Mouse (Mus musculus): Measurements from ENCODE around the gene Napa. TPM values are rescaled to one million over a fixed set of nuclear protein-coding genes. Genes with fewer than 3 reads are reported as not detected.
A peak's percentile ranks its signal among the peaks of the same experiment; 100 is the strongest.

The Napa gene
- polyA plus RNA-seq, 1 experiment from 2014 or later = 177 TPM

DNA sequence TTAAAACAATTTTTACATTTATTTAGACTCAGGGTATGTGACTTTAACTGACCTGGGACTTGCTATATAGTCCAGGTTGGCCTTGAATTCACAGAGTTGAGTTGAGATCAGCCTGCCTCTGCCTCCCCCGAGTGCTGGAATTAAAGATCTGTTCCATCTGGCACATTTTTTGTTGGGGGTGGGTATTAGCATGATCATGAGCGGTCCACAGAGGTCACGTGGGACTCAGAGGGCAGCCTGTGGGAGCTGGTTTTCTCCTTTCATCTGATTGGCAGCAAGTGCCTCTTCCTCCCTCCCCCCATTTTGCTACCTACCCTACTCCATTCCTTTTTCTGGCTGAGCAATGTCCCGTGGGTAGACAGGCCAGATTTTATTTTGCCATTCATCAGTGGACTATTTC lies 17.7 kb upstream of the Napa start:
- no peak overlapping the region for H3K4me2 ChIP-seq (replicated peaks; ENCODE audit: low read depth, low read length)
- no peaks in the 10 kb centered on the region for H3K9me3 ChIP-seq (ENCODE audit: control insufficient read depth, low read length)
- WGBS = 68% methylated on average over 4 of the region's 4 CpGs
- no peak overlapping the region for H3K4me3 ChIP-seq (ENCODE audit: low read depth, low read length)
- no peaks in the 10 kb centered on the region for H3K27me3 ChIP-seq (ENCODE audit: control insufficient read depth, insufficient read depth, low read length)
- no peak overlapping the region for H3K9ac ChIP-seq (ENCODE audit: low read depth, low read length)
- ATAC-seq (ENCODE audit: low FRiP score) (no peak), DNase-seq (ENCODE audit: low spot score) (no peak)
- no peak overlapping the region for H3K27ac ChIP-seq (ENCODE audit: low read depth, low read length)
- no peaks in the 10 kb centered on the region for H3K36me3 ChIP-seq (ENCODE audit: control insufficient read depth, insufficient read depth, low read length)
- H3K4me1 ChIP-seq (replicated peaks; ENCODE audit: control insufficient read depth, insufficient read depth, low read length) = no peaks in the 10 kb centered on the region

DNA sequence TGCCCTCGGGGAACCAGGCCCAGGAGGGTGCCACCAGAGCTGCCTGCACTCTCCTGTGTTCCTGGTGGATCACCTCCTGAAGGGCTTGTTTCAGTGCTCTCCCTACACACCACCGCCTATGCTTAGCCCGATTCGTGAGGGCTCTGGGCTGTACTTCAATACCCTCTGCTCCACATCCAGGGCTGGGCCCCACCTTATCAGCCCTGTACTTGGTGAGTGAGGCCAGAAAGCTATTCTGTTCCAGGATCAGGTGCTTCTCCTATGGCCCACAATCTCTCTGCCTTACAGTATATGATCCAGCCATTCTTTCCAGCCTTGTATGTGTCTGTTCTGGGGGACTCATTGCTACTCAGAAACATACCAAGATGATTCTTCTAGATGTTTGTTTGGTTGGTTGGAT lies 14.9 kb upstream of the Napa start:
- no peak overlapping the region for H3K27ac ChIP-seq (ENCODE audit: low read depth, low read length)
- ATAC-seq (ENCODE audit: low FRiP score) (no peak), DNase-seq (ENCODE audit: low spot score) (no peak)
- no peaks in the 10 kb centered on the region for H3K27me3 ChIP-seq (ENCODE audit: control insufficient read depth, insufficient read depth, low read length)
- no peak overlapping the region for H3K4me2 ChIP-seq (replicated peaks; ENCODE audit: low read depth, low read length)
- no peak overlapping the region for H3K9ac ChIP-seq (ENCODE audit: low read depth, low read length)
- WGBS = 58% methylated on average over 4 of the region's 4 CpGs
- H3K4me1 ChIP-seq (replicated peaks; ENCODE audit: control insufficient read depth, insufficient read depth, low read length) = no peaks in the 10 kb centered on the region
- no peaks in the 10 kb centered on the region for H3K9me3 ChIP-seq (ENCODE audit: control insufficient read depth, low read length)
- H3K36me3 ChIP-seq (ENCODE audit: control insufficient read depth, insufficient read depth, low read length) = no peaks in the 10 kb centered on the region
- no peak overlapping the region for H3K4me3 ChIP-seq (ENCODE audit: low read depth, low read length)

DNA sequence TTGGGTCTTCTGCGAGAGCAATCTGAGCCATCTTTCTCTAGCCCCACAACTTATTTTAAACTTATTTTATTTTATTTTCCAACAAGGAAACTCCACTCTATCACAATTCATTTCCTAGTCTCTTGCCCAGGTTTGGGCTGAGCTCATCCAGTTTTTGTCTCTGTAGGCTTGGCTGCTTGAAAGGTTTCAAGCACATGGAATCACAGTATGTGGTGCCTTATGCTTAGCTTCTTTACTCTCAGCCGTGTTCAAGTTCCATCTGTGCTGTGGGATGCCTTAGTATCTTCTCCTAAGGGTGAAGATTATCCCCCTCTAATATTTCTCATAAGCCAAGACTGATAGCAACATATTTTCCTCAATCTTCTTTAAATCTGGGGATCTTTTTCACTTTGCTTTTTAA lies 10.7 kb upstream of the Napa start:
- Histone ChIP-seq H3K36me3 (ENCODE audit: control insufficient read depth, insufficient read depth, low read length) (no peaks in the 10 kb centered on the region), H3K9me3 (ENCODE audit: control insufficient read depth, low read length) (no peaks in the 10 kb centered on the region), H3K4me1 (replicated peaks; ENCODE audit: control insufficient read depth, insufficient read depth, low read length) (no peaks in the 10 kb centered on the region), H3K27ac (ENCODE audit: low read depth, low read length) (no peak overlapping the region), H3K9ac (ENCODE audit: low read depth, low read length) (no peak overlapping the region), H3K4me2 (replicated peaks; ENCODE audit: low read depth, low read length) (no peak overlapping the region), H3K4me3 (ENCODE audit: low read depth, low read length) (no peak overlapping the region), H3K27me3 (ENCODE audit: control insufficient read depth, insufficient read depth, low read length) (no peaks in the 10 kb centered on the region)
- ATAC-seq (ENCODE audit: low FRiP score) = no peak
- no peak for DNase-seq (ENCODE audit: low spot score)
- 77% methylated on average over 2 of the region's 2 CpGs for WGBS

DNA sequence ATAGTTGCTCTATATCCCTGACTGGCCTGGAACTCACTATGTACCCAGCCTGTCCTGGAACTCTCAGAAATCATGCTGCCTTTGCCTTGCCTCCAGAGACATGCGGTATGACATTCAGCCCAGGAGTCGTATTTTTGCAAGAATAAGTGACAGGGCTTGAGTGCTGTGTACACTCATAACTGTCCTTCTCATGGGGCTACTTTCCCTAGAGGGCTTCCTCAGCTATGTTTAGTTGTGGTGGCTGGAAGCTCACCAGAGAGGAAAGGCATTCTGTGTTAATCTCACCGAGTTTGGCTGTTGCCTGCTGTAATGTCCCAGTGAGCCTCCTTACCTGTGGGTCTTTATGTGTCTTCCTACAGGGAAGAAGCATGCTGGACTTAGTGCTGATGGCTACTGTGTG lies 3.7 kb upstream of the Napa start:
- Histone ChIP-seq H3K9ac (ENCODE audit: low read depth, low read length) (no peak overlapping the region), H3K27ac (ENCODE audit: low read depth, low read length) (no peak overlapping the region), H3K27me3 (ENCODE audit: control insufficient read depth, insufficient read depth, low read length) (no peaks in the 10 kb centered on the region), H3K4me1 (replicated peaks; ENCODE audit: control insufficient read depth, insufficient read depth, low read length) (peaks cover 6% of the 10 kb centered on the region), H3K4me3 (ENCODE audit: low read depth, low read length) (no peak overlapping the region), H3K36me3 (ENCODE audit: control insufficient read depth, insufficient read depth, low read length) (no peaks in the 10 kb centered on the region), H3K9me3 (ENCODE audit: control insufficient read depth, low read length) (no peaks in the 10 kb centered on the region), H3K4me2 (replicated peaks; ENCODE audit: low read depth, low read length) (no peak overlapping the region)
- DNase-seq (ENCODE audit: low spot score) (no peak), ATAC-seq (ENCODE audit: low FRiP score) (no peak)
- WGBS = 65% methylated on average over 3 of the region's 3 CpGs

DNA sequence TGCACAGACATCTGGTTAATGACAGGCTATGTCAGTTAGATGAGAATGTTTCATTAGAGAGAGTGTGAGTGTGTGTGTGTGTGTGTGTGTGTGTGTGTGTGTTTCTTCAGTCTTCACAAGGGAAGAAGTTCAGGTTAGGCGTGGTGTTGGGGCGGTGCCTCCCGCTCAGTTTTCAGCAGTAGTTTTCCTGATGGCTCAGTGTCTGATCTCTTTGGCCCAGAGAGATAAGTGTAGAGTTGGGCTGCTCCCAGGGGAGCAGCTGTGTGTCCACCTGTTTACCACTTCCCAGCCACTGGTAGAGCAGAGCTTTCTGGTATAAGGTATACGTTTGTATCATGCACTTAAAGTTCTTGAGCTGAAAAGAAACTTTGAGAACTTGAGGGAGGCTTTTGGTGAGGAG lies 1.6 kb downstream of the Napa start:
- Histone ChIP-seq H3K9ac (ENCODE audit: low read depth, low read length) (no peak overlapping the region), H3K27me3 (ENCODE audit: control insufficient read depth, insufficient read depth, low read length) (no peaks in the 10 kb centered on the region), H3K4me2 (replicated peaks; ENCODE audit: low read depth, low read length) (peak overlapping the region; percentile 11; the same call in 1 of the 2 replicates), H3K4me1 (replicated peaks; ENCODE audit: control insufficient read depth, insufficient read depth, low read length) (peaks cover 7% of the 10 kb centered on the region), H3K36me3 (ENCODE audit: control insufficient read depth, insufficient read depth, low read length) (no peaks in the 10 kb centered on the region), H3K4me3 (ENCODE audit: low read depth, low read length) (peak overlapping the region; percentile 99; the same call in 1 of the 2 replicates), H3K27ac (ENCODE audit: low read depth, low read length) (no peak overlapping the region), H3K9me3 (ENCODE audit: control insufficient read depth, low read length) (no peaks in the 10 kb centered on the region)
- DNase-seq (ENCODE audit: low spot score) = no peak
- ATAC-seq (ENCODE audit: low FRiP score) = no peak
- 83% methylated on average over 4 of the region's 4 CpGs for WGBS

DNA sequence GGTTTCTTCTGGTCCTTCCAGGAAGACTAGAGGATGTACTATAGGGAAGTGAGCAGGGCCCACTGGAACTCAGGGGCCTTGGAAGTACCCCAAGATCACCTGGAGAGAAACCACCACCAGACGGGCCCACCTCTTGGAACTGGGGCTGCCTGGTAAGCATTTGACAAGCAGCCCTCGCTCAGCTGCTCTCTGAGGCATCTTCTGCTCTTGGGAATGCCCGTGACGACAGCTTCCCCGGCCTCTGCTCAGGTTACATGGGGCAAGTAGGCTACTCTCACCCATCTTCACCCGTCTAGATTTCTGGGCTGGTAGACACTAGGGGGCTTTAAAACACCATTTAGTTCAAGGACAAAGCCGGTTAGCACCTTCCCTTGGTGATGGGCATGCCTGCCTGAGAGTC lies 2.8 kb downstream of the Napa start:
- Histone ChIP-seq H3K9ac (ENCODE audit: low read depth, low read length) (no peak overlapping the region), H3K27ac (ENCODE audit: low read depth, low read length) (no peak overlapping the region), H3K9me3 (ENCODE audit: control insufficient read depth, low read length) (no peaks in the 10 kb centered on the region), H3K4me3 (ENCODE audit: low read depth, low read length) (no peak overlapping the region), H3K27me3 (ENCODE audit: control insufficient read depth, insufficient read depth, low read length) (no peaks in the 10 kb centered on the region), H3K4me1 (replicated peaks; ENCODE audit: control insufficient read depth, insufficient read depth, low read length) (peaks cover 7% of the 10 kb centered on the region), H3K36me3 (ENCODE audit: control insufficient read depth, insufficient read depth, low read length) (no peaks in the 10 kb centered on the region), H3K4me2 (replicated peaks; ENCODE audit: low read depth, low read length) (no peak overlapping the region)
- 67% methylated on average over 7 of the region's 7 CpGs for WGBS
- ATAC-seq (ENCODE audit: low FRiP score) (no peak), DNase-seq (ENCODE audit: low spot score) (no peak)

DNA sequence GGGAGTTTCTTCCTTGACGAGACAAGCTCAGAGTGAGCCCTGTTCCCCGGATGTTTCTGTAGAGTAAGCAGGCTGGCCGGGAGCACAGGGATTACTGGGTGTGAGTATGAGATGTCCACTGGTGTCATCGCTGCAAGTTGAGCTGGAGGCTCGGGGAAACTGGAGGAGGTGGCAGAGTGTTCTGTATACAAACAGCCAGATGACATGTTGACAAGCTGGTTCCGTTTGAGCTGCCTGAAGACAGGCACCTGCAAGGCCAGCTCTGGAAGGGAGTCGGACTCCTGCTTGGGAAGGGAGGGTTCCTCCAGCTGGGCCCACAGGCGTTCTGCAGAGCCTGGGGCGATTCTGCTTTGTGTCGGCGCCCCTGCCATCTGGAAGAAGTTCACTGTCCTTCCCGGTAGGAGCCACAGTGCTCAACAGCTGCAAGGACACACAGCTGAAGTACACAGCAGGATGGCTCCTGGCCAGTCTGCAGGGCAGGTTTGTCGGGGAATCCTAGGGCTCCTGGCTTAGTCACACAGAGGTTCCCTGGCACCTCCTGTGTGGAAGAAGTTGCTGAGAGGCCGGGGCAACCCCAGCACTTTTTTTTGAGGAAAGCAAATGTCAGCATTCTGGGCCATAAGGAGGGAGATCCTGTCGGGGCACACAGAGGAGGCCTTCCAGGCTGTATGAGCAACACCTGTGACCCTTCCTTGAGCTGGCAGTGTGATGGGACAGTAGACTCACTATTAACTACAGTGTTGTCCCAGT lies 3.6 kb downstream of the Napa start:
- H3K4me1 ChIP-seq (replicated peaks; ENCODE audit: control insufficient read depth, insufficient read depth, low read length) = peaks cover 7% of the 10 kb centered on the region
- no peak overlapping the region for H3K9ac ChIP-seq (ENCODE audit: low read depth, low read length)
- no peaks in the 10 kb centered on the region for H3K9me3 ChIP-seq (ENCODE audit: control insufficient read depth, low read length)
- H3K27me3 ChIP-seq (ENCODE audit: control insufficient read depth, insufficient read depth, low read length) = no peaks in the 10 kb centered on the region
- DNase-seq (ENCODE audit: low spot score) (no peak), ATAC-seq (ENCODE audit: low FRiP score) (no peak)
- H3K36me3 ChIP-seq (ENCODE audit: control insufficient read depth, insufficient read depth, low read length) = no peaks in the 10 kb centered on the region
- no peak overlapping the region for H3K4me3 ChIP-seq (ENCODE audit: low read depth, low read length)
- H3K4me2 ChIP-seq (replicated peaks; ENCODE audit: low read depth, low read length) = no peak overlapping the region
- WGBS = 78% methylated on average over 15 of the region's 15 CpGs
- no peak overlapping the region for H3K27ac ChIP-seq (ENCODE audit: low read depth, low read length)

DNA sequence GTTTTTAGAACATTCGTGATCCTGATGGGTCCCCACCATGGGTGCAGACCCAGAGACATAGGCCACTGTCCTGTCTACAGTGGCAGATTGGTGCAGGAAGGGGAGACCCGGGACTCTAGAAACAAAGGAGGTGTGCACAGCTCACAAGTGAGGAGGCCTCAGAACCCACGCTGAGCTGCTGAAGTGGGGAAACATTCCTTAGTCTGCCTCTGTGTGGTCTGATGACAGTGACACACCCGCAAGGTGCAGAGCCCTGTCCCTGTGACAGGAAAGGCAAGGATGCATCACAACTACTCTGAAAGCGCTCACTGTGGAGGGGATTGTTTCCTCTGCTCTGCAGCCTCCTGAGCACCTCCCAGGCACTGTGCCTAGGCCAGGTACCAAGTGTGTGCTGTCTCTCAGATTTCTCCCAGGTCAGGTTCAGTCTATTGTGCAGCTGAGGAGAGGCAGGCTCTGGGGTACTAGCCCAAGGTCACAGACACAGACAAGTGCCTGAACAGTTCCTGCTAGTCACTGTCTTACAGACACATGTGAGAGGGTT lies 4.5 kb downstream of the Napa start:
- H3K27ac ChIP-seq (ENCODE audit: low read depth, low read length) = no peak overlapping the region
- peaks cover 5% of the 10 kb centered on the region for H3K4me1 ChIP-seq (replicated peaks; ENCODE audit: control insufficient read depth, insufficient read depth, low read length)
- WGBS = 88% methylated on average over 5 of the region's 5 CpGs
- DNase-seq (ENCODE audit: low spot score) = no peak
- H3K9me3 ChIP-seq (ENCODE audit: control insufficient read depth, low read length) = no peaks in the 10 kb centered on the region
- no peaks in the 10 kb centered on the region for H3K36me3 ChIP-seq (ENCODE audit: control insufficient read depth, insufficient read depth, low read length)
- no peak overlapping the region for H3K4me3 ChIP-seq (ENCODE audit: low read depth, low read length)
- H3K4me2 ChIP-seq (replicated peaks; ENCODE audit: low read depth, low read length) = no peak overlapping the region
- no peak overlapping the region for H3K9ac ChIP-seq (ENCODE audit: low read depth, low read length)
- no peaks in the 10 kb centered on the region for H3K27me3 ChIP-seq (ENCODE audit: control insufficient read depth, insufficient read depth, low read length)
- ATAC-seq (ENCODE audit: low FRiP score) = no peak

DNA sequence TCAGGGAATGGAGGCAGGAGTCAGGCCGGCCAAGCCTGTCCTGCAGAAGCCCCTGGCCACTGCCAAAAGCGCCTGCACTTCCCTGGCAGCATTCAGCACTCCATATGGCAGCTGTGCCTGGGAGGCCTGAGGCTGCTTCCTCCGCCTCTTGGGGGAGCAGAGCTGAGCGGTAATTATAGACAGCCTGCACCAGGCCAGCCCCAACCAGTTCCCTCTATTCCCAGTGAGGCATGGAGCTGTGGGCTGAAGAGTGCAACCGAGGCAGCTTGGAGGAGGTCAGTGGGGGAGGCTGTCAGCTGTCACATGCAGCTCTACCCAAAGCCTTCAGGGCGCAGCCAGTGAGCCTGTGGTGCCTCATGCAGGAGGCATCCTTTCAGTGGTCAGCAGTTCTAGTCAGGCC lies 5.5 kb downstream of the Napa start:
- H3K9me3 ChIP-seq (ENCODE audit: control insufficient read depth, low read length) = no peaks in the 10 kb centered on the region
- 79% methylated on average over 6 of the region's 6 CpGs for WGBS
- ATAC-seq (ENCODE audit: low FRiP score) (peak; percentile 48; the same call in 1 of the 2 replicates), DNase-seq (ENCODE audit: low spot score) (peak; percentile 14)
- no peak overlapping the region for H3K9ac ChIP-seq (ENCODE audit: low read depth, low read length)
- no peak overlapping the region for H3K4me2 ChIP-seq (replicated peaks; ENCODE audit: low read depth, low read length)
- 0 out of 2 replicates have a peak, but pooled peaks cover 2% of the 10 kb centered on the region for H3K36me3 ChIP-seq (ENCODE audit: control insufficient read depth, insufficient read depth, low read length)
- H3K4me3 ChIP-seq (ENCODE audit: low read depth, low read length) = no peak overlapping the region
- H3K27me3 ChIP-seq (ENCODE audit: control insufficient read depth, insufficient read depth, low read length) = no peaks in the 10 kb centered on the region
- peak overlapping the region; percentile 65 for H3K27ac ChIP-seq (ENCODE audit: low read depth, low read length)
- H3K4me1 ChIP-seq (replicated peaks; ENCODE audit: control insufficient read depth, insufficient read depth, low read length) = peaks cover 5% of the 10 kb centered on the region

All from hindbrain, embryonic 11.5 days (tissue).